Mouse (Mus musculus): ENCODE measurements at regions not wholly inside any gene's neighbourhood (a gene's known extent, or its start where the extent isn't known, plus 50 kb on each side); places are given as distances from the start of the nearest gene placed in this dataset.
"Not testable (repeated sequence)": the region's sequence is repeated elsewhere in the genome, so short reads cannot be mapped to it uniquely, and the experiment has no call there.

DNA sequence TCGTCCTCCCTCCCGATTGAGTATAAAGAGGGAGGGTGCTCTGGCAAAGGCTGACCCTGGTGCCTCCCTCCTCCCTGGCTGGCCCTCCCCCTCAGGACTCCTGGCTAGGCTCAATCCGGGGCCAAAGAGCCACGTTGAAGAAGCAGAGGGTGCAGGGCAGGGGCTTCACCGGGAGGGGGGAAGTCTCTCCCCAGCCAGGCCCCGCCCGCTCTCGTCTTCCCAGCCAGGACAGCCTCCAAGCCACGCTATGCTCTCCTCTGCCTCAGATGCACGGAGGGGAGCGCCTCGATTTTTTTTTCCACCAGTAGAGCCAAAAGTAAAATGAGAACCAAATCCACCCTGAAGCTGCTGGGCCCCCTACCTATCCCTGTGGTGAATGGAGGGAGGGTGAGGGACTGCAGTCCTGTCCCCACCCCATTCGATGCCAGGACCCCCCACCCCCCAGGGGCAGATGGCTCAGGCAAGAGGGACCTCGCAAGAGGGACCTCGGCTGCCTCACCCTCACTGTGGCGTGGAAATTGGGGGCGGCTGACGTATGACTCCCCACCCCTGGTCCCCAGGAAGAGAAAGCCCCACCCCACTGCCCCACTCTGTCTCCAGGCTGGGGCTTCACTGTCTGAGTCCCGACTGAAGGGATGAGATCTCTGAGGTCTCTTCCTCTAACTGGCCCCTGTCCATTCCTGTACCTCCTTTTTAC is 53.2 kb upstream of the Col1a1 start:
- peak; percentile 67 for DNase-seq

DNA sequence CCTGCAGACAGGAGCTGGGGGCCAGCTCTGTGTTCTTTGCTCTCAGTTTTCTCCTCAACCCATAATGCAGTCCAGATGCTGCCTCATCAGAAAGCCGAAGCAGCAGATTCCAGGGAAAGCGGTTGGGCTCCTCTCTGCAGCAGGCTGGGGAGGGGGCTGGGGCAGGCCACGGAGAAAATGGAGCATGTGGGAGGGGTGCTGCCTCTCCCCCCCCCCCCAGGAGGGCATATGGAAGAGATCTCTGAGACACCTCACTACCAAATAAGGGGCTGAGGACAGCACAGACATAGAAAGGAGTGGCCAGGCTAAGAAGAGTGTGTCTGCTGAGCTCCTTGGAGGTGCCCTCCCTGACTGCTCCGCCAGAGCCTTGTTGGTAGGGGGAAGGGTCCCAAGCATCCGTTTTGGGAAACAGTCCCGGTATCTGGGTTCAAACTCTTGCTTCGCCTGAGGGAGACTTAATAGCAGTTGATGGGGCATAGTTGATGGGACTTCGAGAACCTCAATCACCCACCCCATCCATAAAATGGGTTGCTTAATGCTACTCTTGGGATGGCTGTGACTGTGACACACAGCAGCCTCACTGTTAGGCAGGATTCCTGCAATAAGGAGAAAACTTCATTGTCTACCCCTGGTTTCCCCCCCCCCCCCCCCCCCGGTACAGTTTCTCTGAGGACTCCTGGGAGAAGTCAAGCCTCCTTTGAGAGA is 53.9 kb upstream of the Col1a1 start:
- peak; percentile 58 for DNase-seq

DNA sequence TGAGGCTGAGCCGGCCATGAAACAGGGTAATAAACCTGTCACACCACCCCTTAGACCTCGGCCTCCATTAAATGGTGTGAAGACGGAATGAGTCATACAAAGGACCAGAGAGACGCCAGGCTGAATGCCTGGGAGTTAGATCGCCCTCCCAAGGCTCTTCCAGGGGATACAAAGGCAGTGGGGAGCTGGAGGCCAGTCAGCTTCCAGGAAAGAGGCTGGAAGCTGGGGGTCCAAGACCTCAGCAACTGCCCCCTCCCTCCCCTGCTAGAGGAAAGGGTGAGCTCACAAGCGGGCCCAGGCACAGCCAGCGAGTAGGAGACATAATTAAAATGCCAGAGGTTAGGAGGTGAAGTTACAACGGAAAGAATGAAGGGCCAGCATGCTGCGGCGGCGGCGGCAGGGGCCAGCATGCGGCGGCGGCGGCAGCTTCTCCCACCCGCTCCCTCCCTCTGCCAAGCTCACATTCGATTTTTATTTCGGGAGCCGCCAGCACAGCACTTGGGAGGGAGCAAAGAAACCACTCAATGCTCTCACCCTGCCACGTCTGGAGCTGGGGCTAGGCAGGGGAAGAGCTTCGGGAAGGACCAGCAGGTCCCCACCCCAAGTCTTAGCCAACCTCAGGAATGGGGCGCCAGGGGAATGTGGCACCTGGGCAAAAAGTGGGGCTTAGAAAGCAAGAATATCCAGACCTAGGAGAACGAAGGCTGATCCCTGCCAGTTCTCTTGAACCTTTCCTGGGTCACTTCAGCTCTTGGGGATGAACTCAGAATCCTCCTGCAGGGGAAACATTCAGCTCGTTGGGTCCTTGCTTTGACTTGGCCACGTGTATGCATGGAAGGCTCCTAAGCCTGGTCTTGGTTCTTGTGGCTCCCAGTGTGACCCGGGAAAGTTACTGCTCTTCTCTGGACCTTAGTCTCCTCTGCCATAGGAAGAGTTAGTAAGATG is 54.9 kb upstream of the Col1a1 start:
- peak; percentile 44 for DNase-seq

DNA sequence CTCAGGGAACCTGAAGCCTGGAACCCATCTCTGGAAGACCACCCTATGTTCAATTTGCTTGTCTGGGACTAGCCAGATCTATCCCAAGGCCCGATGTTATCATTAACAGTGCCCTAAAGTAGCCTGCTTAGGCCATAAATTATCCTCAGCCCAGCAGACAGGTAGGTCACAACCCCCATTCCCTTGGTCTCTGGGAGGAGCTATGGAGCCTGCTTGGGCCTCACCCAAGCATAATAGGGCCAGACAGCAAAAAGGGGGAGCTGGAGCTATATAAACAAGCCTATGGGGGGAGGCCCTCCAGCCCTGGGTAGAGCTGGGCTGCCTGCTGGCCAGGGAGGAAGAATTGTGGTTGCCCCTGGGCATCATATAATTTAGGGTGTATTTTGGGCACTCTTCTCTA is 59.3 kb upstream of the Col1a1 start:
- DNase-seq = no peak

DNA sequence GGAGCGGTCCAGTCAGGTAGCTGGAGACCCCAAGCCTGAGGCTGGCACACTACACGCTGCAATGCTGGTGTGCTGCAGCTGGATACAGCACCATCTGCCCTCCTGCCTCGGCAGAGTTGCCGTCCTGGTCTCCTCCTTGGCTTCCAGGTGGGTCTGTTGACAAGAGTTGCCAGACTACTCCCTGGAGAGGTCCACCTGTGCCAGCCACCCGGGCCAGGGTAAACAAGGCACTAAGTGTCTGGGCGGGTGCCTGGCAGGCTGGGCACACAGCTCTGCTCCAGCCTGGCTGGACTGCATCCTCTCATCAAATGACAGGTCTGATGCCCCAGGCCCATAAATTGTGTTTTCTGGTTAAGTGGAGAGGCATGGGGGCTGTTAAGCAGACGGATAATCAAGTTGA is 61.0 kb upstream of the Col1a1 start:
- DNase-seq = no peak

DNA sequence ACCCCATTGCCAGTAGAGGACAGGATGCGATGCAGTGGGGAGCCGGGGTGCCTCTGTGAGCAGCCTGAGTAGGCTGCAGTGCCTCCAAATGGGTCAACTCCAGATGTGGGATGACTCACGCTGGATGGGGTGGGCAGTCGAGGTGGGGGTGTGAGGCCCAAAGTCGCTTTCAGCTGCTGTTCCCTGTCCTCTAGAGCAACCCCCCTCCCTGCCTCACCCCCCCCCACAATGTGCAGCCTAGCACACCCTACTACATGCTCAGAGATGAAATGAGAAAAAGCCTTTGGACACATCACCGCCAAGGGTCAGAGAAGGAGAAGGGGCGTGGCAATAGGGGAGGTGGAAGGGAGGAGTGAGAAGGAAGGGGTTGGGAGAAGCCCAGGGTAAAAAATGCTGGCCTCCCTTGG is 61.9 kb upstream of the Col1a1 start:
- peak; percentile 71 for DNase-seq

DNA sequence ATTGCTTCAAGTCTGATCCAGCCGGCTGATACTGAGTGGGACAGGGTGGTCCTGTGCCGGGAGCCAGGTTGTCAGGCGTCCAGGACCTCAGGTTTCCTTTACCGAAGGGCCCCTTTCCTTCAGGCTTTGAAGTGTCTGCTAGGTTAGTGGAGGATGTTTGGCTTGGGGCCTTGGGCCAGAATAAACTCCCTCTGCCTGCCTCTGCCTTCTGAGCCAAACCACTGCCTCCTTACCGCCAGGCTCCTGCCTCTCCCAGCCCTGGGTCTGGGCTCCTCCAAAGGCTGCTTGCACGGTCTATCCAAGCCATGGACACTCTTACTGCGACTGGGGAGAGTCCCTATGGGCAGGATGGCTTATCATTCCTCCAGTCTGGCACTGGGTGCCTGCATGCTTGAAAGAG is 62.3 kb upstream of the Col1a1 start:
- DNase-seq = peak; percentile 51

DNA sequence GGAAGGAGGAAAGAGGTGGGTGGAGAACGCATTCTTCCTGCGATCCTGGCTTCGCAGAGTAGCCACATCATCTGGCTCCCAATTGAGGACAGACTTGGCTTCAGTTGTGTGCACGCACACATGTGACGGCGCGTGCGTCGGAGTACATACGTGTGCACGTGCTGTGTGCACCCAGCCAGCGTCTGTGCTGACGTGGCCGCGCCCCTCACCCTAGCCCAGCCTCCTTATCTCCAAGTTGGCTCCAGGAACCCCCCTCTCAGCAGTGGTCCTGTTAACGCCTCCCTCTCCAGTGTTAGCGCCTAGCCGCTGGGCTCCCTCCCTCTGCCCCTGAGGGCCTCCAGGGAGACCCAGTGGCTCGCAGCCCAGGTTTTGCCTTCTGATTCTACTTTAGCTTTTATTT is 63.1 kb upstream of the Col1a1 start:
- DNase-seq = peak; percentile 83

DNA sequence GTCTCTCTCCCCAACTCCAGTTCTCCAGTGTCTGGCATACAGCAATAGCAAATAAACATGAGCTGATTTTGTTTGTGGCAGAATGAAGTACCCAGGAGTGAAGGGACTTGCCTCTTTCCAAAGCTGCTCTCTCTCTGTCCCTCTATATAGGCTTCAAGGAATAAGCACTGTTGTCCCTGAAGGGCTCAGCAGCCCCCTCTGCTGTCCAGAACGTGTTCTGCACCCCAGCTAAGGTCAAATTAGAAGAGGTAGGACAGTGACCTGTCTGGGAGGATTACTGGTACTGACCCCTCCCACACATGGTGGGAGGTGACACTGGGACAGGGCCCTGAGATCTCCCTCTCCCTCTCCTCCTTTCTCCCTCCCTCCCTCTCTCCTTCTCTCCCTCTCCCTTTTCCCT is 65.7 kb upstream of the Col1a1 start:
- peak; percentile 48 for DNase-seq

DNA sequence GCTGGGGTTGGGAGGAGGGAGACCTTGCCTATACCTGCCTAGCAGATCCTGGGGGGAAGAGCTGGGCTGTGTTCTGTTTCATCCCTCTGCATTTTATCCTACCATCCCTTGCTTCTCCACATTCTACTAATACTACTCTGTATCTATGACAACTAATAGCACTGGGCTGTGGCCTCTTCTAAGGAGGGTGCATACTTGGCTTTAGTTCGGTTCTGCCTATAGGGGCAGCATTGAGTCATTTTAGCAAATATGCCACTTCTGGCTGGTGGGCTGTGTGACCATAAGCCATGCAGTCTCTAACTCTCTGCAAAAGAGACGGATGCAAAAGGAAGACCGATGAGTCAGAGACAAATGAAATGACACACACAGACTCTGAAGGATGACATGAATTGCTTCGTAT is 66.2 kb upstream of the Col1a1 start:
- not testable (repeated sequence) for DNase-seq

DNA sequence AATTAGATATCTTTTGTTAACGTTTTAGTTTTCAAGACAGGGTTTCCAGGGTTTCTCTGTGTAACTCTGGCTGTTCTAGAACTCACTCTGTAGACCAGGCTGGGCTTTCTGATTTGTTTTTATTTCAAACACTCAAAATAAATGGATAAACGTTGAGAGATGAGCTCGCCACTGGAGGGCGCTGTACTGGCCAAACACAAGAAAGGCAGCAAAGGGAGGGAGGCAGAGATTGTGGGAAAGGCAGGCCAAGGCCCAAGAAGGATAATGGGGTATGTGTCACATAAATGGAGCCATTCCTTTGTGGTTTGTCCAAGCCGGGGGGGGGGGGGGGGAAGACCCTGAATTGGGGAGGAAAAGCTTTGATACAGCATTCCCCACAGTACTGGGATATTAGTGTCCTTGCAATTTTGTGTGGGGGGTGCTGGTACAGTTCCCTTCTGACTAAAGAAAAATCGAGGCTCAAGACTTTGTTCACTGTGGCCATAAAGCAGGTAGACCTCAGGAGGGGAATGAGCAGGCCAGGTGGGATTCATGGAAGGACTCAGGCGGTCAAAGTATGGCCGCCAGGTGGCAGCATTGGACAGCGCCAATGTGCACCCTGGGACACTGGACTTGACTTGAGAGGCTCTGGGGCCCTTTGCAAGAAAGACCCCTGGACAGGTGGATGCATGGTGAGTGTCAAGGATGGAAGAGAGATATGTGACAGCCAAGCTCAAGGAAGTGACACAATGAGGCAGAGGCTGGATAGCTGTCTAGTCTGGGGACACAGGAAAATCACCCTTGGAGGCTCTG is 69.7 kb upstream of the Col1a1 start:
- peak; percentile 59 for DNase-seq

DNA sequence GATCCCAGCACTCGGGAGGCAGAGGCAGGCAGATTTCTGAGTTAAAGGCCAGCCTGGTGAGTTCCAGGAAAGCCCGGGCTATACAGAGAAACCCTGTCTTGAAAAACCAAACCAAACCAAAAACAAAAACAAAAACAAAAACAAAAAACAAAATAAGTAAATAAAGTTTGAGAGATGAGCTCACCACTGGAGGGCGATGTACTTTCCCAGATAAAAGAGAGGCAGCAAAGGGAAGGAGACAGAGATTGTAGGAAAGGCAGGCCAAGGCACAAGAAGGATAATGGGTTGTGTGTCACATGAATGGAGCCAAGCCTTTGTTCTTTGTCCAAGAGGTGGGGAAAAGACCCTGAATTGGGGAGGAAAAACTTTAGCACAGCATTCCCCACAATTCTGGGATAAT is 67.6 kb upstream of the Tmem92 start:
- no peak for DNase-seq

DNA sequence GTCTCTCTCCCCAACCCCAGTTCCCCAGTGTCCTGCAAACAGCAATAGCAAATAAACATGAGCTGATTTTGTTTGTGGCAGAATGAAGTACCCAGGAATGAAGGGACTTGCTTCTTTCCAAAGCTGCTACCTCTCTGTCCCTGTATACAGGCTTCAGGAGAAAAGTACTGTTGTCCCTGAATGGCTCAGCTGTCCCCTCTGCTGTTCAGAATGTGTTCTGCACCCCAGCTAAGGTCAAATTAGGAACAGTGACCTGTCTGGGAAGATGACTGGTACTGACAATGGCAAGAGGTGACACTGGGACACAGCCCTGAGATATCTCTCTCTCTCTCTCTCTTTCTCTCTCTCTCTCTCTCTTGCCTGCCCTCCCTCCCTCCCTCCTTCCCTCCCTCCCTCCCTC is 56.6 kb upstream of the Tmem92 start:
- no peak for DNase-seq

DNA sequence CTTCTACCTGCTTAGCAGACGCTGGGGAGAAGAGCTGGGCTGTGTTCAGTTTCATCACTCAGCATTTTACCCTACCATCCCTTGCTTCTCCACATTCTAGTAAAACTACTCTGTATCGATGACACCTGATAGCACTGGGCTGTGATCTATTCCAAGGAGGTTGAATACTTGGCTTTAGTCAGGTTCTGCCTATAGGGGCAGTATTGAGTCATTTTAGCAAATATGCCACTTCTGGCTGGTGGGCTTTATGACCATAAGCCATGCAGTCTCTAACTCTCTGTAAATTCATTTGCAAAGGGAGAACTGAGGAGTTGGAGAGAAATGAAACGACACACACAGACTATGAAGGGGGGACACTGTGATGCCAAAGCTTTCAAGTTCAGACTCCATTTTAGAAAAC is 55.6 kb upstream of the Tmem92 start:
- DNase-seq = no peak

DNA sequence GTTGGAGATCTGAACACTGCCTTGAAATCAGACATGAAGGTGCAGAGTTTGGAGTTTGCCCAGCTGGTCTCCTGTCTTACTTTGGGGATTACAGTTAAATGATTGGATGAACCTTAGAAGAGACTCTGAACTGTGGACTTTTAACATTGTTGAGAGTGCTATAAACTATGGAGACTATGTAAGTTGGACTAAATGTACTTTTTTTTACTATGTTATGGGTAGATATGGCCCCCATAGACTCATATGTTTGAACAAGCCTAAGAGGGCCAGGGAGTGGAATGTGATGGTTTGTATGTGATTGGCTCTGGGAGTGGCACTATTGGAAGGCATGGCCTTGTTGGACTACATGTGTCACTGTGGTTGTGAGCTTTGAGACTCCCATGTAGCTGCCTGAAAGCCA is 53.8 kb upstream of the Tmem92 start:
- DNase-seq = no peak

DNA sequence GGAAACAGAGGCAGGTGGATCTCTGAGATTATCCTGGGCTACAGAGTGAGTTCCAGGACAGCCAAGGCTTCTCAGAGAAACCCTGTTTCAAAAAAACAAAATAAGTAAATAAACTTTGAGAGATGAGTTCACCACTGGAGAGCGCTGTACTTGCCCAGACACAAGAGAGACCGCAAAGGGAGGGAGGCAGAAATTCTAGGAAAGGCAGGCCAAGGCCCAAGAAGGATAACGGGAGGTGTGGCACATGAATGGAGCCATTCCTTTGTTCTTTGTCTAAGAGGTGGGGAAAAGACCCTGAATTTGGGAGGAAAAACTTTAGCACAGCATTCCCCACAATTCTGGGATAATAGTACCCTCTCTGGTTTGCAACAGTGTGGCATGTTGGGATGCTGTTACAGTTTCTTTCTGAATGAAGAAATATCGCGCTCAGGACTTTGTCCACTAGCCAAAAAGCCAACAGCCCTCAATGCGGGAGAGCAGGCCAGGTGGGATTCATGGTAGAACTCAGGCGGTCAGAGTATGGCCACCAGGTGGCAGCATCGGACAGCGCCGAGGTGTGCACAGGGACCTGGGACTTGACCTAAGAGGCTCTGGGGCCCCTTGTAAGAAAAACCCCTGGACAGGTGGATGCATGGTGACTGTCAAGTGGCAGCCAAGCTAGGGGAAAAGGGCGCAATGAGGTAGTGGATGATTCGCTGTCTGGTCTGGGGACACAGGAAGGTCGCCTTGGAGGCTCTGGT is 49.9 kb upstream of the Tmem92 start:
- DNase-seq = peak; percentile 18

Data from gastrocnemius, postnatal 25 days (tissue).